Mouse (Mus musculus) myocyte (in vitro differentiated cells): ENCODE measurements around the gene Zfhx3. TPM values are rescaled to one million over a fixed set of nuclear protein-coding genes. Genes with fewer than 3 reads are reported as not detected.

Source experiments
- H3K27me3 ChIP-seq: one replicate; pipeline ENCODE4 v1.6.1; 2011; ENCODE audit not compliant: control insufficient read depth, insufficient read depth, insufficient read length
- H3K36me3 ChIP-seq: one replicate; pipeline ENCODE4 v1.6.1; 2011; ENCODE audit not compliant: control insufficient read depth, insufficient read depth
- H3K4me2 ChIP-seq: one replicate; pipeline ENCODE4 v1.6.1; 2011; ENCODE audit warnings: low read depth, control low read depth
- H3K4me3 ChIP-seq: one replicate; pipeline ENCODE4 v1.5.1; 2011; ENCODE audit warnings: mild to moderate bottlenecking, control low read depth, moderate library complexity
- H3K79me2 ChIP-seq: one replicate; pipeline ENCODE4 v1.6.1; 2011; ENCODE audit not compliant: control insufficient read depth, insufficient read depth
- H3ac ChIP-seq: one replicate; pipeline ENCODE4 v1.6.1; 2011; ENCODE audit not compliant: control insufficient read depth, insufficient read length
- CEBPB ChIP-seq: IDR thresholded peaks from 2 replicates; pipeline ENCODE4 v1.6.1; 2011; ENCODE audit warnings: mild to moderate bottlenecking, moderate library complexity; ENCODE audit not compliant: poor library complexity, insufficient read depth, severe bottlenecking
- E2F4 ChIP-seq: IDR thresholded peaks from one replicate; pipeline ENCODE4 v1.6.1; 2011; ENCODE audit warnings: mild to moderate bottlenecking, control low read depth, moderate library complexity; ENCODE audit not compliant: insufficient read depth
- MAX ChIP-seq: IDR thresholded peaks from one replicate; pipeline ENCODE4 v1.6.1; 2011; ENCODE audit warnings: low read depth, mild to moderate bottlenecking, control low read depth
- MYOD1 ChIP-seq, 3 experiments: IDR thresholded peaks; one replicate each; pipeline ENCODE4 v1.6.1; 2011; ENCODE audit warnings: control low read depth in 2 of 3, low read depth in 2 of 3, mild to moderate bottlenecking in 2 of 3, moderate library complexity in 1 of 3; ENCODE audit not compliant: insufficient read length in 2 of 3, control insufficient read depth in 1 of 3
- MYOG ChIP-seq, 3 experiments: IDR thresholded peaks; one replicate each; pipeline ENCODE4 v1.6.1; 2011; ENCODE audit warnings: control low read depth in 2 of 3, low read depth in 2 of 3, mild to moderate bottlenecking in 2 of 3; ENCODE audit not compliant: insufficient read length in 2 of 3, control insufficient read depth in 1 of 3, insufficient read depth in 1 of 3
- POLR2A ChIP-seq: IDR thresholded peaks from one replicate; pipeline ENCODE4 v1.6.1; 2011; ENCODE audit warnings: low read depth, mild to moderate bottlenecking, control low read depth, moderate library complexity; ENCODE audit not compliant: insufficient read length
- POLR2AphosphoS2 ChIP-seq: IDR thresholded peaks from one replicate; pipeline ENCODE4 v1.6.1; 2011; ENCODE audit warnings: low read depth, control low read depth; ENCODE audit not compliant: insufficient read length
- REST ChIP-seq: IDR thresholded peaks from one replicate; pipeline ENCODE4 v1.6.1; 2011; ENCODE audit warnings: mild to moderate bottlenecking, control low read depth, moderate library complexity; ENCODE audit not compliant: insufficient read depth, insufficient read length
- SRF ChIP-seq: IDR thresholded peaks from one replicate; pipeline ENCODE4 v1.6.1; 2011; ENCODE audit warnings: low read depth; ENCODE audit not compliant: control insufficient read depth, insufficient read length
- TCF12 ChIP-seq: IDR thresholded peaks from one replicate; pipeline ENCODE4 v1.6.1; 2011; ENCODE audit warnings: mild to moderate bottlenecking, control low read depth; ENCODE audit not compliant: poor library complexity, insufficient read depth, severe bottlenecking
- TCF3 ChIP-seq: IDR thresholded peaks from one replicate; pipeline ENCODE4 v1.6.1; 2011; ENCODE audit warnings: low read depth, control low read depth; ENCODE audit not compliant: insufficient read length
- USF1 ChIP-seq: IDR thresholded peaks from one replicate; pipeline ENCODE4 v1.6.1; 2011; ENCODE audit warnings: low read depth, mild to moderate bottlenecking, control low read depth, moderate library complexity
- polyA plus RNA-seq: library from polyadenylated mRNA; unstranded; fragments of >200 nt; fragmentation: generic; extraction: Trizol; gene quantifications from one replicate; pipeline ENCODE4 v1.2.1, GENCODE M21; 2012; ENCODE audit warnings: missing spikeins

The Zfhx3 gene
- polyA plus RNA-seq, 1 experiment: 3.0 TPM

GRCm38 (mm10) chr8:108623660-108624059 is 681.2 kb downstream of the Zfhx3 start:
- no peak overlapping the region for H3ac ChIP-seq
- H3K4me2 ChIP-seq: no peak overlapping the region
- H3K79me2 ChIP-seq: no peaks in the 10 kb centered on the region
- no peak overlapping the region for H3K4me3 ChIP-seq
- no peaks in the 10 kb centered on the region for H3K36me3 ChIP-seq
- TF ChIP-seq POLR2A (no peak), MYOG (IDR thresholded peaks at IDR 0.05; ENCODE audit: control insufficient read depth in 1 of 3, insufficient read depth in 1 of 3, insufficient read length in 2 of 3, low read depth in 2 of 3) (no peak), E2F4 (no peak), TCF12 (no peak), MYOD1 (IDR thresholded peaks at IDR 0.05; ENCODE audit: control insufficient read depth in 1 of 3, insufficient read length in 2 of 3, low read depth in 2 of 3) (no peak)
- H3K27me3 ChIP-seq: no peaks in the 10 kb centered on the region

- no peak overlapping the region for H3K4me2 ChIP-seq
- TF ChIP-seq TCF3: no peak
- TF ChIP-seq MYOD1 (IDR thresholded peaks at IDR 0.05; ENCODE audit: control insufficient read depth in 1 of 3, insufficient read length in 2 of 3, low read depth in 2 of 3): no peak
- TF ChIP-seq MYOG (IDR thresholded peaks at IDR 0.05; ENCODE audit: control insufficient read depth in 1 of 3, insufficient read depth in 1 of 3, insufficient read length in 2 of 3, low read depth in 2 of 3): no peak
- TF ChIP-seq POLR2AphosphoS2: no peak
- no peak for TF ChIP-seq POLR2A
- no peak for TF ChIP-seq TCF12
- no peak for TF ChIP-seq REST
- no peak for TF ChIP-seq MAX
- TF ChIP-seq USF1: no peak
- no peak for TF ChIP-seq CEBPB
- no peak for TF ChIP-seq SRF
- TF ChIP-seq E2F4: no peak
- no peak overlapping the region for H3K4me3 ChIP-seq
- no peaks in the 10 kb centered on the region for H3K27me3 ChIP-seq
- H3K36me3 ChIP-seq: no peaks in the 10 kb centered on the region
- H3ac ChIP-seq: no peak overlapping the region
- no peaks in the 10 kb centered on the region for H3K79me2 ChIP-seq
Measured at GRCm38 (mm10) chr8:108625571-108626120, 683.2 kb downstream of the Zfhx3 start.

DNA sequence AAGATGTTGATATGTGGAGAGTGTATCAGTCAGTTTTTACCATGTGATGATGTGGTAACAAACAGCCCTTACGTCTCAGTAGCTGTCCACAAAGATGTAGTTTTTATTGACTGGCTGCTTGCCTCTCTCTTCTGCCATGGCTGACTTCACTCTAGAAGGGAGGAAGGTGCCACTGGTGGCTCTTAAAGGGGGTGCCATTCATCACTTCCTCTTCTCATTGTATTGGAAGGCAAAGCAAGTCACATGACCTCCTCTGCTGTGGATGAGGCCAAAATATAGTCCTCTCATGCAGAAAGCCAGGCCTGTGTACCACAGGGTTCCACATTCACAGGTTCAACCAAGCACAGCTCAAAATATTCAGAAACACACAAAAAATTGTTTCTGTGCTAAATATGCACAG is 688.6 kb downstream of the Zfhx3 start:
- H3K79me2 ChIP-seq: no peaks in the 10 kb centered on the region
- no peaks in the 10 kb centered on the region for H3K27me3 ChIP-seq
- no peak for TF ChIP-seq TCF12
- TF ChIP-seq POLR2AphosphoS2: no peak
- no peak for TF ChIP-seq SRF
- TF ChIP-seq CEBPB: no peak
- no peak for TF ChIP-seq REST
- no peak for TF ChIP-seq TCF3
- TF ChIP-seq POLR2A: no peak
- TF ChIP-seq MYOG (IDR thresholded peaks at IDR 0.05; ENCODE audit: control insufficient read depth in 1 of 3, insufficient read depth in 1 of 3, insufficient read length in 2 of 3, low read depth in 2 of 3): no peak
- H3ac ChIP-seq: no peak overlapping the region
- H3K36me3 ChIP-seq: no peaks in the 10 kb centered on the region
- H3K4me3 ChIP-seq: no peak overlapping the region
- no peak overlapping the region for H3K4me2 ChIP-seq

- Histone ChIP-seq H3K4me3 (no peak overlapping the region), H3K36me3 (no peaks in the 10 kb centered on the region), H3K79me2 (no peaks in the 10 kb centered on the region), H3ac (no peak overlapping the region), H3K4me2 (no peak overlapping the region), H3K27me3 (no peaks in the 10 kb centered on the region)
- TF ChIP-seq POLR2A (no peak), SRF (no peak), MYOD1 (IDR thresholded peaks at IDR 0.05; ENCODE audit: control insufficient read depth in 1 of 3, insufficient read length in 2 of 3, low read depth in 2 of 3) (no peak), TCF12 (no peak), CEBPB (no peak), USF1 (no peak), POLR2AphosphoS2 (no peak), E2F4 (no peak)
Measured at GRCm38 (mm10) chr8:108634282-108634681, 691.8 kb downstream of the Zfhx3 start.

GRCm38 (mm10) chr8:108637887-108638286 is 695.4 kb downstream of the Zfhx3 start:
- H3ac ChIP-seq: no peak overlapping the region

More at GRCm38 (mm10) chr8:108637887-108638286, 695.4 kb downstream of the Zfhx3 start:
- Histone ChIP-seq H3K4me3 (no peak overlapping the region), H3K4me2 (no peak overlapping the region), H3K27me3 (peaks cover 5% of the 10 kb centered on the region), H3K79me2 (no peaks in the 10 kb centered on the region), H3K36me3 (no peaks in the 10 kb centered on the region)
- no peak for TF ChIP-seq MYOG (IDR thresholded peaks at IDR 0.05; ENCODE audit: control insufficient read depth in 1 of 3, insufficient read depth in 1 of 3, insufficient read length in 2 of 3, low read depth in 2 of 3)
- TF ChIP-seq MAX: no peak
